Comparison of ENCODE assay signal across 24 mouse cellular contexts in genomic region chr1:29587810-29588209, GRCm38 (mm10).
DNase-seq lines count a peak whose midpoint lies in the region; ATAC-seq lines count a peak whose summit lies in the region.
"Had no signal": no experiment of that assay in that cellular context is flagged by ENCODE, and none has a peak within 500 bp of the region (broad histone marks: within the 10 kb centered on the region; RNA-seq: fewer than 3 reads in every experiment).

No protein-coding gene starts in this region.

- ATAC-seq in forebrain, embryonic 15.5 days (replicated peaks), result peak; percentile 81
- no peak for ATAC-seq in forebrain, embryonic 11.5 days (replicated peaks; ENCODE audit: low FRiP score)

- WGBS in forebrain, embryonic 15.5 days, result 44% methylated on average over 3 of the region's 3 CpGs
- 81% methylated on average over 3 of the region's 3 CpGs for WGBS in forebrain, embryonic 11.5 days

- H3K27me3 ChIP-seq in forebrain, embryonic 15.5 days, result no peaks in the 10 kb centered on the region
- H3K27me3 ChIP-seq in forebrain, embryonic 11.5 days (ENCODE audit: control insufficient read depth, insufficient read depth, low read length), result no peaks in the 10 kb centered on the region
- H3K27me3 ChIP-seq: embryonic facial prominence, embryonic 13.5 days; heart, embryonic 12.5 days; hindbrain, embryonic 12.5 days; limb, embryonic 13.5 days; liver, embryonic 13.5 days; neural tube, embryonic 12.5 days had no signal

- H3K4me2 ChIP-seq in forebrain, embryonic 15.5 days (replicated peaks), result no peak overlapping the region
- H3K4me2 ChIP-seq in forebrain, embryonic 11.5 days (ENCODE audit: low read depth, low read length, severe bottlenecking), result no peak overlapping the region
- H3K4me2 ChIP-seq: embryonic facial prominence, embryonic 13.5 days; heart, embryonic 12.5 days; hindbrain, embryonic 12.5 days; limb, embryonic 13.5 days; liver, embryonic 13.5 days; lung, embryonic 14.5 days; neural tube, embryonic 12.5 days had no signal

- H3K27ac ChIP-seq in forebrain, embryonic 15.5 days (replicated peaks), result no peak overlapping the region
- no peak overlapping the region for H3K27ac ChIP-seq in forebrain, embryonic 11.5 days (ENCODE audit: low read depth, low read length)
- H3K27ac ChIP-seq: embryonic facial prominence, embryonic 13.5 days; gastrocnemius, adult 2 months; hindbrain, embryonic 12.5 days; limb, embryonic 13.5 days; liver, embryonic 13.5 days; neural tube, embryonic 12.5 days had no signal

- H3K4me1 ChIP-seq in forebrain, embryonic 15.5 days, result no peaks in the 10 kb centered on the region
- H3K4me1 ChIP-seq in forebrain, embryonic 11.5 days (replicated peaks; ENCODE audit: control insufficient read depth, insufficient read depth, low read length), result no peaks in the 10 kb centered on the region
- H3K4me1 ChIP-seq: embryonic facial prominence, embryonic 13.5 days; heart, embryonic 12.5 days; hindbrain, embryonic 12.5 days; limb, embryonic 13.5 days; liver, embryonic 13.5 days; neural tube, embryonic 12.5 days had no signal

- no peaks in the 10 kb centered on the region for H3K36me3 ChIP-seq in forebrain, embryonic 15.5 days
- H3K36me3 ChIP-seq in forebrain, embryonic 11.5 days (ENCODE audit: control insufficient read depth, insufficient read depth, low read length), result no peaks in the 10 kb centered on the region
- H3K36me3 ChIP-seq: embryonic facial prominence, embryonic 13.5 days; heart, embryonic 12.5 days; hindbrain, embryonic 12.5 days; limb, embryonic 13.5 days; liver, embryonic 13.5 days; neural tube, embryonic 12.5 days had no signal

- H3K9ac ChIP-seq in forebrain, embryonic 15.5 days (replicated peaks), result no peak overlapping the region
- no peak overlapping the region for H3K9ac ChIP-seq in forebrain, embryonic 11.5 days (ENCODE audit: low read length)
- H3K9ac ChIP-seq: embryonic facial prominence, embryonic 13.5 days; heart, embryonic 12.5 days; hindbrain, embryonic 12.5 days; limb, embryonic 13.5 days; liver, embryonic 13.5 days; lung, embryonic 14.5 days; neural tube, embryonic 12.5 days had no signal

- H3K4me3 ChIP-seq in forebrain, embryonic 15.5 days, result no peak overlapping the region
- no peak overlapping the region for H3K4me3 ChIP-seq in forebrain, embryonic 11.5 days (ENCODE audit: low read depth, low read length)
- H3K4me3 ChIP-seq: embryonic facial prominence, embryonic 13.5 days; gastrocnemius, adult 2 months; heart, embryonic 12.5 days; hindbrain, embryonic 12.5 days; limb, embryonic 13.5 days; liver, embryonic 13.5 days; neural tube, embryonic 12.5 days had no signal

- no peak for DNase-seq in forebrain, embryonic 11.5 days (ENCODE audit: low spot score)
- peak; percentile 60 to 65 for DNase-seq in right cerebral cortex, postnatal 10 days (ENCODE audit: low spot score in 2 of 2)
- no peak for DNase-seq in right cerebral cortex, postnatal 36 days (ENCODE audit: low spot score in 2 of 2)
- peak; percentile 17 to 45 for DNase-seq in layer of hippocampus, adult 18-20 months (ENCODE audit: low spot score in 2 of 2)
- DNase-seq in layer of hippocampus, postnatal 36 days, result peak; percentile 9 to 29
- no peak for DNase-seq in left cerebral cortex, adult 8-10 months (ENCODE audit: low spot score in 2 of 2)
- DNase-seq in lung, postnatal 25 days (ENCODE audit: low spot score), result no peak
- DNase-seq: adrenal gland, postnatal 25 days; B cell, adult 2 months; cerebellum, adult 9-11 months; gastrocnemius, adult 2 months; heart, postnatal 14 days; kidney, adult 8-10 months; kidney, postnatal 36 days; liver, embryonic 13.5 days; lung, embryonic 14.5 days; lung, postnatal 4 days; thymus, postnatal 14 days had no signal

- H3K9me3 ChIP-seq in forebrain, embryonic 15.5 days, result no peaks in the 10 kb centered on the region
- H3K9me3 ChIP-seq in forebrain, embryonic 11.5 days (ENCODE audit: control insufficient read depth, low read length), result no peaks in the 10 kb centered on the region
- H3K9me3 ChIP-seq: embryonic facial prominence, embryonic 13.5 days; heart, embryonic 12.5 days; hindbrain, embryonic 12.5 days; limb, embryonic 13.5 days; liver, embryonic 13.5 days; neural tube, embryonic 12.5 days had no signal

Comparison
In these comparisons a context has a peak if more than half of its experiments do, and no peak if none do; other contexts are left out.
1. DNase-seq: peak in right cerebral cortex, postnatal 10 days (2 of 2), layer of hippocampus, adult 18-20 months (2 of 2) and layer of hippocampus, postnatal 36 days (2 of 2); none in forebrain, embryonic 11.5 days (single experiment), right cerebral cortex, postnatal 36 days (0 of 2), left cerebral cortex, adult 8-10 months (0 of 2) and lung, postnatal 25 days (single experiment).